Mouse (Mus musculus): ENCODE results near the gene Pip4k2b. TPM values are rescaled to one million over a fixed set of nuclear protein-coding genes. Genes with fewer than 3 reads are reported as not detected.

Pip4k2b gene
- total and polyA plus RNA-seq, 3 experiments = 23.3 to 44.0 (median 30.8) TPM

GRCm38 (mm10) chr11:97782564-97782895, 38.0 kb upstream of the Pip4k2b start:
- Histone ChIP-seq H3K9me3 (replicated peaks; ENCODE audit: low read length) (peaks cover 4% of the 10 kb centered on the region), H3K27me3 (replicated peaks) (peaks cover 2% of the 10 kb centered on the region), H3K4me2 (ENCODE audit: insufficient read depth, low read depth, poor library complexity, severe bottlenecking) (peak overlapping the region; percentile 75), H3K9ac (ENCODE audit: insufficient read depth, low read depth) (peak overlapping the region; percentile 71), H3K79me2 (replicated peaks; ENCODE audit: control insufficient read depth, extremely low read depth, insufficient read depth, poor library complexity, severe bottlenecking) (peaks cover 39% of the 10 kb centered on the region), H3K27ac (ENCODE audit: insufficient read depth, low read depth) (no peak overlapping the region), H3K4me1 (ENCODE audit: control insufficient read depth in 1 of 2, insufficient read depth in 2 of 2) (peaks cover 8 to 30% of the 10 kb centered on the region in 2 experiments), H3K4me3 (replicated peaks in 1 of 3; ENCODE audit: low read depth in 2 of 3, low read length in 2 of 3, poor library complexity in 1 of 3) (peak overlapping the region; percentile 83 to 96 (median 90)), H3K36me3 (replicated peaks in 1 of 2; ENCODE audit: control insufficient read depth in 1 of 2, insufficient read depth in 1 of 2, low read length in 1 of 2) (peaks cover 33 to 41% of the 10 kb centered on the region in 2 experiments)
- in situ Hi-C loops (cut with MboI; ENCODE audit: low pct_ligation_motif_present, low pct_unique_long_range_greater_than_20kb, low sequenced_read_pairs) = no loop called here
- dilution Hi-C loops (cut with MboI; ENCODE audit: extremely low pct_ligation_motif_present, extremely low pct_unique_long_range_greater_than_20kb, low sequenced_read_pairs) = no loop called here
- DNase-seq (ENCODE audit: extremely low read depth) = no peak
- TF ChIP-seq ZMIZ1 (IDR thresholded peaks at IDR 0.05; ENCODE audit: low read depth, low read length) = peak; percentile 62; the same call in 1 of the 2 replicates
- TF ChIP-seq SMC3 (IDR thresholded peaks at IDR 0.05; ENCODE audit: low read depth, low read length) = no peak
- no peak for TF ChIP-seq MEF2A (IDR thresholded peaks at IDR 0.05; ENCODE audit: borderline replicate concordance, low read depth, low read length)
- TF ChIP-seq E2F4 (IDR thresholded peaks at IDR 0.05; ENCODE audit: insufficient replicate concordance, low read depth, low read length) = no peak
- peak; percentile 34; the same call in 1 of the 2 replicates for TF ChIP-seq SIN3A (IDR thresholded peaks at IDR 0.05; ENCODE audit: low read length)
- no peak for TF ChIP-seq CHD2 (IDR thresholded peaks at IDR 0.05; ENCODE audit: low read length)
- TF ChIP-seq POLR2A (IDR thresholded peaks at IDR 0.05; ENCODE audit: low read depth, low read length) = peak; percentile 78
- no peak for TF ChIP-seq ETS1 (conservative IDR thresholded peaks at IDR 0.05; ENCODE audit: low read depth, low read length)
- no peak for TF ChIP-seq MXI1 (IDR thresholded peaks at IDR 0.05; ENCODE audit: low read depth, low read length)
- TF ChIP-seq NELFE (IDR thresholded peaks at IDR 0.05; ENCODE audit: low read depth, low read length) = peak; percentile 72

GRCm38 (mm10) chr11:97781832-97782563, 37.5 kb upstream of the Pip4k2b start, which contains the start of gene Rpl23:
Gene Rpl23, minus strand, starts transcription at chr11:97782437.
- Histone ChIP-seq H3K27ac (ENCODE audit: insufficient read depth, low read depth) (peak within 1 kb of the TSS; percentile 69), H3K9me3 (replicated peaks; ENCODE audit: low read length) (peaks cover 4% of the 10 kb centered on the region), H3K27me3 (replicated peaks) (peaks cover 2% of the 10 kb centered on the region), H3K79me2 (replicated peaks; ENCODE audit: control insufficient read depth, extremely low read depth, insufficient read depth, poor library complexity, severe bottlenecking) (peaks cover 39% of the 10 kb centered on the region), H3K4me3 (replicated peaks in 1 of 3; ENCODE audit: low read depth in 2 of 3, low read length in 2 of 3, poor library complexity in 1 of 3) (peak within 1 kb of the TSS; percentile 83 to 96 (median 90)), H3K4me2 (ENCODE audit: insufficient read depth, low read depth, poor library complexity, severe bottlenecking) (peak within 1 kb of the TSS; percentile 85), H3K4me1 (ENCODE audit: control insufficient read depth in 1 of 2, insufficient read depth in 2 of 2) (peaks cover 8 to 34% of the 10 kb centered on the region in 2 experiments), H3K36me3 (replicated peaks in 1 of 2; ENCODE audit: control insufficient read depth in 1 of 2, insufficient read depth in 1 of 2, low read length in 1 of 2) (peaks cover 38 to 46% of the 10 kb centered on the region in 2 experiments), H3K9ac (ENCODE audit: insufficient read depth, low read depth) (peak within 1 kb of the TSS; percentile 90)
- dilution Hi-C loops (cut with MboI; ENCODE audit: extremely low pct_ligation_motif_present, extremely low pct_unique_long_range_greater_than_20kb, low sequenced_read_pairs) (no loop called here), in situ Hi-C loops (cut with MboI; ENCODE audit: low pct_ligation_motif_present, low pct_unique_long_range_greater_than_20kb, low sequenced_read_pairs) (no loop called here)
- DNase-seq (ENCODE audit: extremely low read depth) = peak; percentile 99
- TF ChIP-seq ZC3H11A (IDR thresholded peaks at IDR 0.05; ENCODE audit: low read depth, low read length) = no peak
- TF ChIP-seq MXI1 (IDR thresholded peaks at IDR 0.05; ENCODE audit: low read depth, low read length) = peak; percentile 92
- peak; percentile 61; the same call in 1 of the 2 replicates for TF ChIP-seq CHD1 (IDR thresholded peaks at IDR 0.05; ENCODE audit: low read depth, low read length)
- TF ChIP-seq ZMIZ1 (IDR thresholded peaks at IDR 0.05; ENCODE audit: low read depth, low read length) = peak; percentile 99
- TF ChIP-seq MYC (IDR thresholded peaks at IDR 0.05; ENCODE audit: low read depth, low read length) = peak; percentile 96; the same call in 1 of the 2 replicates
- TF ChIP-seq NELFE (IDR thresholded peaks at IDR 0.05; ENCODE audit: low read depth, low read length) = peak; percentile 100
- TF ChIP-seq RCOR1 (conservative IDR thresholded peaks at IDR 0.05; ENCODE audit: low read depth, low read length) = peak; percentile 75; the same call in 1 of the 2 replicates
- TF ChIP-seq JUN (IDR thresholded peaks at IDR 0.05; ENCODE audit: insufficient read depth, low read depth, low read length) = no peak; the same call in 1 of the 2 replicates
- no peak for TF ChIP-seq CTCF (conservative IDR thresholded peaks at IDR 0.05 in 1 of 2, IDR thresholded peaks at IDR 0.05 in 1 of 2; ENCODE audit: low read depth in 2 of 2, low read length in 2 of 2)
- TF ChIP-seq MEF2A (IDR thresholded peaks at IDR 0.05; ENCODE audit: borderline replicate concordance, low read depth, low read length) = peak; percentile 94
- TF ChIP-seq ZKSCAN1 (IDR thresholded peaks at IDR 0.05; ENCODE audit: borderline replicate concordance, low read depth, low read length) = no peak; the same call in 1 of the 2 replicates
- peak; percentile 85 for TF ChIP-seq IRF4 (IDR thresholded peaks at IDR 0.05; ENCODE audit: low read depth, low read length)
- peak; percentile 99 for TF ChIP-seq MAZ (IDR thresholded peaks at IDR 0.05; ENCODE audit: low read depth, low read length)
- peak; percentile 63 for TF ChIP-seq ETS1 (conservative IDR thresholded peaks at IDR 0.05; ENCODE audit: low read depth, low read length)
- TF ChIP-seq KAT2A (IDR thresholded peaks at IDR 0.05; ENCODE audit: insufficient replicate concordance, low read length) = peak; percentile 98
- no peak for TF ChIP-seq EP300 (IDR thresholded peaks at IDR 0.05; ENCODE audit: low read length)
- peak; percentile 99 for TF ChIP-seq MAX (IDR thresholded peaks at IDR 0.05; ENCODE audit: low read length)
- TF ChIP-seq MAFK (IDR thresholded peaks at IDR 0.05; ENCODE audit: insufficient replicate concordance, low read length) = no peak
- TF ChIP-seq RAD21 (IDR thresholded peaks at IDR 0.05; ENCODE audit: low read depth, low read length) = no peak
- TF ChIP-seq PAX5 (IDR thresholded peaks at IDR 0.05; ENCODE audit: low read length) = no peak
- peak; percentile 100 for TF ChIP-seq POLR2A (IDR thresholded peaks at IDR 0.05; ENCODE audit: low read depth, low read length)
- TF ChIP-seq BHLHE40 (IDR thresholded peaks at IDR 0.05; ENCODE audit: low read depth, low read length) = peak; percentile 87
- peak; percentile 98 for TF ChIP-seq USF2 (conservative IDR thresholded peaks at IDR 0.05; ENCODE audit: low read depth, low read length)
- peak; percentile 86 for TF ChIP-seq NRF1 (IDR thresholded peaks at IDR 0.05; ENCODE audit: low read depth, low read length)
- peak; percentile 99 for TF ChIP-seq USF1 (IDR thresholded peaks at IDR 0.05; ENCODE audit: low read depth, low read length)
- TF ChIP-seq SIN3A (IDR thresholded peaks at IDR 0.05; ENCODE audit: low read length) = peak; percentile 99
- peak; percentile 74; the same call in 1 of the 2 replicates for TF ChIP-seq GABPA (IDR thresholded peaks at IDR 0.05; ENCODE audit: insufficient replicate concordance, low read depth, low read length)
